Mouse (Mus musculus) ES-E14 (cell line): ENCODE measurements at regions not wholly inside any gene's neighbourhood (a gene's known extent, or its start where the extent isn't known, plus 50 kb on each side); places are given as distances from the start of the nearest gene placed in this dataset.

Experiments
- DNase-seq: peaks from one replicate; pipeline ENCODE4 v3.0.0-alpha.2; 2013; ENCODE audit warnings: low read depth, low spot score
- H3K27ac ChIP-seq: 2 replicates; pipeline ENCODE4 v1.5.1; 2012; ENCODE audit warnings: low read depth, mild to moderate bottlenecking, low read length, moderate library complexity, mixed read lengths; ENCODE audit not compliant: poor library complexity, insufficient read depth, severe bottlenecking
- H3K36me3 ChIP-seq: 2 replicates; pipeline ENCODE4 v1.6.1; 2012; ENCODE audit warnings: mild to moderate bottlenecking, low read length, moderate library complexity, mixed read lengths; ENCODE audit not compliant: control insufficient read depth, poor library complexity, insufficient read depth, severe bottlenecking
- H3K4me1 ChIP-seq, 2 experiments: fragments of 150-350 bp in 1 of 2; sonication (generic) in 1 of 2; 2 replicates each; pipeline ENCODE4 v1.6.1; 2012; ENCODE audit warnings: low read length in 2 of 2, mild to moderate bottlenecking in 1 of 2, mixed read lengths in 1 of 2; ENCODE audit not compliant: control insufficient read depth in 2 of 2, insufficient read depth in 2 of 2, poor library complexity in 1 of 2
- H3K4me3 ChIP-seq, 2 experiments: fragments of 150-350 bp in 1 of 2; sonication (generic) in 1 of 2; 2 replicates each; pipeline ENCODE4 v1.5.1; 2012; ENCODE audit warnings: low read length in 2 of 2, low read depth in 1 of 2, mild to moderate bottlenecking in 1 of 2, mixed read lengths in 1 of 2; ENCODE audit not compliant: insufficient read depth in 1 of 2, poor library complexity in 1 of 2, severe bottlenecking in 1 of 2
- H3K9ac ChIP-seq: 2 replicates; pipeline ENCODE4 v1.6.1; 2012; ENCODE audit warnings: low read depth, mild to moderate bottlenecking, low read length, mixed read lengths; ENCODE audit not compliant: poor library complexity, insufficient read depth, severe bottlenecking
- H3K9me3 ChIP-seq: fragments of 150-350 bp; sonication (generic); 2 replicates; pipeline ENCODE4 v1.6.1; 2012; ENCODE audit warnings: low read depth, mild to moderate bottlenecking, low read length; ENCODE audit not compliant: control insufficient read depth, insufficient read depth
- CHD2 ChIP-seq: IDR thresholded peaks from 2 replicates; pipeline ENCODE4 v1.6.1; 2014; ENCODE audit warnings: mild to moderate bottlenecking, low read depth, low read length, inconsistent platforms
- HCFC1 ChIP-seq: IDR thresholded peaks from 2 replicates; pipeline ENCODE4 v1.6.1; 2012; ENCODE audit warnings: low read length, inconsistent platforms, borderline replicate concordance; ENCODE audit not compliant: insufficient read depth
- MAFK ChIP-seq: IDR thresholded peaks from 2 replicates; pipeline ENCODE4 v1.6.1; 2014; ENCODE audit warnings: mild to moderate bottlenecking, low read depth, low read length, inconsistent platforms; ENCODE audit not compliant: insufficient read depth
- ZC3H11A ChIP-seq: IDR thresholded peaks from 2 replicates; pipeline ENCODE4 v1.6.1; 2012; ENCODE audit warnings: low read depth, mild to moderate bottlenecking, inconsistent platforms, low read length, borderline replicate concordance
- ZNF384 ChIP-seq: IDR thresholded peaks from 2 replicates; pipeline ENCODE4 v1.6.1; 2012; ENCODE audit warnings: low read depth, low read length, inconsistent platforms
- in situ Hi-C, 2 experiments: fragments of 600-800 bp; cut with MboI; formaldehyde crosslinking; loops; one replicate each; pipeline ENCODE4 v1.15.1; 2025; ENCODE audit warnings: low sequenced_read_pairs in 2 of 2, inconsistent platforms in 1 of 2; ENCODE audit not compliant: unreplicated experiment in 2 of 2

GRCm38 (mm10) chr5:15817366-15817765 lies 103.3 kb upstream of the Speer4c start:
- DNase-seq: no peak
- no peaks in the 10 kb centered on the region for H3K4me1 ChIP-seq
- TF ChIP-seq ZC3H11A (no peak), HCFC1 (no peak), ZNF384 (no peak), CHD2 (no peak), MAFK (no peak)
- no peaks in the 10 kb centered on the region for H3K36me3 ChIP-seq
- no peak overlapping the region for H3K27ac ChIP-seq
- in situ Hi-C loops: no loop called here
- no peaks in the 10 kb centered on the region for H3K9me3 ChIP-seq
- H3K4me3 ChIP-seq: no peak overlapping the region
- no peak overlapping the region for H3K9ac ChIP-seq

- TF ChIP-seq CHD2 (no peak), ZC3H11A (no peak), MAFK (no peak), ZNF384 (no peak), HCFC1 (no peak)
- no peak for DNase-seq
- Histone ChIP-seq H3K27ac (no peak overlapping the region), H3K4me3 (no peak overlapping the region), H3K36me3 (no peaks in the 10 kb centered on the region), H3K9ac (no peak overlapping the region), H3K9me3 (no peaks in the 10 kb centered on the region), H3K4me1 (no peaks in the 10 kb centered on the region)
- in situ Hi-C loops: no loop called here
Measured at GRCm38 (mm10) chr5:15822989-15823388, 108.9 kb upstream of the Speer4c start.

GRCm38 (mm10) chr5:15831527-15831926 lies 103.0 kb upstream of the Cacna2d1 start:
- no peak for DNase-seq

GRCm38 (mm10) chr5:15832338-15832737 lies 102.2 kb upstream of the Cacna2d1 start:
- Histone ChIP-seq H3K9ac (no peak overlapping the region), H3K4me1 (no peaks in the 10 kb centered on the region), H3K36me3 (no peaks in the 10 kb centered on the region), H3K4me3 (no peak overlapping the region), H3K9me3 (no peaks in the 10 kb centered on the region), H3K27ac (no peak overlapping the region)
- in situ Hi-C loops: loop anchor here in 1 of 2 experiments (25.0 kb wide), 1 partner anchor 430 kb away; no protein-coding TSS in a partner anchor
- TF ChIP-seq MAFK (no peak), ZC3H11A (no peak), CHD2 (no peak), HCFC1 (no peak), ZNF384 (no peak)
- no peak for DNase-seq

More at GRCm38 (mm10) chr5:15831527-15831926, 103.0 kb upstream of the Cacna2d1 start:
- TF ChIP-seq ZC3H11A (no peak), ZNF384 (no peak), MAFK (no peak), CHD2 (no peak), HCFC1 (no peak)
- H3K36me3 ChIP-seq: no peaks in the 10 kb centered on the region
- in situ Hi-C loops: loop anchor here in 1 of 2 experiments (25.0 kb wide), 1 partner anchor 431 kb away; no protein-coding TSS in a partner anchor
- H3K4me1 ChIP-seq: no peaks in the 10 kb centered on the region
- no peak overlapping the region for H3K27ac ChIP-seq
- H3K9me3 ChIP-seq: no peaks in the 10 kb centered on the region
- no peak overlapping the region for H3K4me3 ChIP-seq
- H3K9ac ChIP-seq: no peak overlapping the region
